Mouse (Mus musculus) heart, embryonic 16.5 days (tissue): ENCODE results near the gene Slc37a4. TPM values are rescaled to one million over a fixed set of nuclear protein-coding genes. Genes with fewer than 3 reads are reported as not detected.
A peak's percentile ranks its signal among the peaks of the same experiment; 100 is the strongest.

Source experiments
- ATAC-seq: fragments of 200-750 bp; cut with Nextera tagmentation; replicated peaks from 2 replicates; pipeline ENCODE4 v1.8.0; 2017; ENCODE audit warnings: moderate number of reproducible peaks; ENCODE audit not compliant: insufficient read depth, low FRiP score; ENCODE audit errors: extremely low read depth
- H3K27ac ChIP-seq: fragments of 300-500 bp; sonication (generic); 2 replicates; pipeline ENCODE4 v1.5.1; 2014; ENCODE audit warnings: mild to moderate bottlenecking, low read length, control low read depth, moderate library complexity
- H3K27me3 ChIP-seq: fragments of 300-500 bp; sonication (generic); 2 replicates; pipeline ENCODE4 v1.6.1; 2014; ENCODE audit warnings: low read length, mixed read lengths; ENCODE audit not compliant: control insufficient read depth, insufficient read depth
- H3K36me3 ChIP-seq: fragments of 300-500 bp; sonication (generic); 2 replicates; pipeline ENCODE4 v1.6.1; 2014; ENCODE audit not compliant: control insufficient read depth, insufficient read depth
- H3K4me1 ChIP-seq: fragments of 300-500 bp; sonication (generic); 2 replicates; pipeline ENCODE4 v1.6.1; 2014; ENCODE audit warnings: low read length, mixed read lengths; ENCODE audit not compliant: control insufficient read depth, insufficient read depth
- H3K4me2 ChIP-seq: fragments of 300-500 bp; sonication (generic); 2 replicates; pipeline ENCODE4 v1.6.1; 2014; ENCODE audit warnings: low read depth, mild to moderate bottlenecking, control low read depth, low read length
- H3K4me3 ChIP-seq: fragments of 300-500 bp; sonication (generic); 2 replicates; pipeline ENCODE4 v1.5.1; 2014; ENCODE audit warnings: mild to moderate bottlenecking, control low read depth, low read length
- H3K9ac ChIP-seq: fragments of 300-500 bp; sonication (generic); 2 replicates; pipeline ENCODE4 v1.6.1; 2014; ENCODE audit warnings: low read length, control low read depth
- H3K9me3 ChIP-seq: fragments of 300-500 bp; sonication (generic); replicated peaks from 2 replicates; pipeline ENCODE4 v1.6.1; 2016; ENCODE audit warnings: low read length; ENCODE audit not compliant: control insufficient read depth
- WGBS: fragments of 180-500 bp; shearing (Covaris S2); extraction: QIAGEN DNeasy Blood & Tissue Kit; methylation state at CpG from one replicate; pipeline ENCODE4 v1.1.7; 2014; 5-methylcytosine and 5-hydroxymethylcytosine counted together
- polyA plus RNA-seq: library from polyadenylated mRNA; unstranded; fragments of >200 nt; fragmentation: Nextera tagmentation; extraction: Ambion mirVana; gene quantifications from 2 replicates; pipeline ENCODE4 v1.2.1, GENCODE M21; 2015

Gene Slc37a4
- 37.8 and 42.0 TPM in 2 replicates for polyA plus RNA-seq

DNA sequence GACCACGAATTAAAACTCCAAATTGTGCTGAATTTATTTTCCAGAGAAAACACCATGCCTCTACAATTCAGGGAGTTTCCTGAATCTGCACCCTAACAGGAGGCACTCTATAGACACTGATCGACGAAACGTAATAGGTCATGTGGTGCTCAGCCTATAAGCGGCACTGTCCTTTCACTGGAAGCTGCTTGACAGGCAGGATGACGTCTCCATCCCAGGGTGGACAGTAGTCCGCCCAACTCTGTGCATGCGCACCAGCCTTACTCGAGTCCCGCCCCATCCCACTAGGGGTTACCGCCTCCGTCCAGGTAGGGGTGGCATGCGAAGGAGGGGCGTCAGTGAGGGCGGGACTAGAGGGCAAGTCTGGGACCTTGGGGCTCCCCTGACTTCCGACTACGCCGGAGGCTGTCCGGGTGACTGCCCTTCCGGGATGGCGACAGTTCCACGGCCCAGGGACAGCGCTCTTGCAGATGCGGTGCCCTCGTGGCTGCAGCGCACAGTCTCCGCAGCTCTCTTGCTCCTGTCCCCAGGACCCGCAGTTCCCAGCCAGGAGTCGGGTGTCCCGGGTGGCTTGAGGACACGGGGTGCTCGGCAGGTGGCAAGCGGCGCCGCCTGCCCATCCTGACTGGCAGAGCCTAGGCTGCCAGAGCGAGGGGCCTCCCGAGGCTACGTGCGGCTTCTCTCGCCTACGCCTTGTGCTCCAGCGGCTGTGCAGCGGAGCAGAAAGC, at the start of gene Slc37a4:
Gene Slc37a4, plus strand, starts transcription at position 169 of the 728 bp plus-strand sequence.
- H3K27ac ChIP-seq, result peak within 1 kb of the TSS; percentile 96
- peaks cover 51% of the 10 kb centered on the region for H3K4me1 ChIP-seq
- H3K4me3 ChIP-seq, result peak within 1 kb of the TSS; percentile 86
- under 1% methylated on average over 43 of the region's 43 CpGs for WGBS
- no peaks in the 10 kb centered on the region for H3K9me3 ChIP-seq
- H3K4me2 ChIP-seq, result peak within 1 kb of the TSS; percentile 81
- no peaks in the 10 kb centered on the region for H3K27me3 ChIP-seq
- H3K9ac ChIP-seq, result peak within 1 kb of the TSS; percentile 93
- peak; percentile 97 for ATAC-seq
- peaks cover 8% of the 10 kb centered on the region for H3K36me3 ChIP-seq

DNA sequence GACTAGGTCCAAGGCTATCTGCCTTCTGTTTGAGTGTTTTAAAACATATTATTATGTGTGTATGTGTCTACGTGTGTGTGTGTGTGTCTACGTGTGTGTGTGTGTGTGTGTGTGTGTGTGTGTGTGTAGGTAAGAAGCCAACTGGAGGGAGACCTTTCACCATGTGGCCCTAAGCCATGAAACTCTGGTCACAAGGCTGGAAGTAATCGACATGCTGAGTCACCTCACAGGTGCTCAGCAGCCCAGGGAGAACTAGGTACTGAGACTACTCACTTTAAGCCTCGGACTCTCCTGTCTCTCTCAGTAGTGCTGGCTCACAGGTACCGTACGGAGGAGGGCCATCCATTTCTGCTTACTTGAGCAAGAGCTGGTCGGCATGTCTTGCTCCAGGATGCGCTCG, 49.5 kb upstream of the Slc37a4 start:
- H3K4me2 ChIP-seq, result no peak overlapping the region
- H3K4me1 ChIP-seq, result peaks cover 16% of the 10 kb centered on the region
- no peak overlapping the region for H3K9ac ChIP-seq
- peaks cover 38% of the 10 kb centered on the region for H3K36me3 ChIP-seq
- no peak overlapping the region for H3K4me3 ChIP-seq
- H3K27me3 ChIP-seq, result no peaks in the 10 kb centered on the region
- ATAC-seq, result no peak
- peaks cover 5% of the 10 kb centered on the region; the same call in 1 of the 2 replicates for H3K9me3 ChIP-seq
- 91% methylated on average over 9 of the region's 9 CpGs for WGBS
- no peak overlapping the region for H3K27ac ChIP-seq

DNA sequence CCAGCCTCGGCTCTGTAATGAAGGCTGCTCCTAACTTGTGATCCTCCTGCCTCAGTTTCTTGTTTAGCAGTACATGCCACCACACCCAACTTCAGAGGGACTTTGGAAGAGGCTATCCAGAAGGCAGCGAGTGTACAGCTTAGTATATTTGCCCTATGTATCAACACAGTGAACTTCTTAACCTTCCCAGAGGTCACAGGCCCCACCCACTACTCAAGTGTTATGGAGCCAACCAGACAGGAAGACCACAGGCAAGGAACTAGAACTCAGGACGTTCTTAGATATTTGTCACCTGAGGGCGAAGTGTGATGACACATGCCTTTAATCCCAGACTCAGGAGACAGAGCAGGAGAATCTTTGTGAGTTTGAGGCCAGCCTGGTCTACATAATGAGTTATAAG, 49.0 kb upstream of the Slc37a4 start:
- 88% methylated on average over 4 of the region's 4 CpGs for WGBS
- Histone ChIP-seq H3K27me3 (no peaks in the 10 kb centered on the region), H3K9ac (no peak overlapping the region), H3K27ac (no peak overlapping the region), H3K36me3 (peaks cover 38% of the 10 kb centered on the region), H3K9me3 (peaks cover 5% of the 10 kb centered on the region; the same call in 1 of the 2 replicates), H3K4me2 (no peak overlapping the region), H3K4me3 (no peak overlapping the region), H3K4me1 (peaks cover 11% of the 10 kb centered on the region)
- ATAC-seq, result no peak

DNA sequence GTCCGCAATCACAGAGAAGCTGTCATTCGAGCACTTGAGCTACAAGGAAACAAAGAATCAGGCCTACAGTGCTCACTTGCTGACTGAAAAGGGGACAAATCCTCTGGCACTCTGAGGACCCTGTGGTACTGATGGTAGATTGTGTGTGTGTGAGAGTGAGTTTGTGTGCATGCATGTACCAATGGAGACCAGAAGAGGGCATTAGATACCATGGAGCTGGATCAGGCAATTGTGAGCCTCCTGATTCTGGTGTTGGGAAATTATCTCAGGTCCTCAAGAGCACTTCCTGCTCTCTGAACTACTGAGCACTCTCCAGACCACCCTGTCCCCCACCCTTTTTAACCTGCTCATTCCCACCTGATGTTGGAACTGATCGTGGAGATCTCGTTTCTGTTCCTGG, 48.1 kb upstream of the Slc37a4 start:
- H3K4me3 ChIP-seq, result no peak overlapping the region
- no peaks in the 10 kb centered on the region for H3K27me3 ChIP-seq
- ATAC-seq, result no peak
- no peak overlapping the region for H3K4me2 ChIP-seq
- peaks cover 4% of the 10 kb centered on the region; the same call in 1 of the 2 replicates for H3K4me1 ChIP-seq
- H3K36me3 ChIP-seq, result peaks cover 38% of the 10 kb centered on the region
- no peak overlapping the region for H3K9ac ChIP-seq
- H3K9me3 ChIP-seq, result peaks cover 5% of the 10 kb centered on the region; the same call in 1 of the 2 replicates
- no peak overlapping the region for H3K27ac ChIP-seq
- 98% methylated on average over 4 of the region's 4 CpGs for WGBS

DNA sequence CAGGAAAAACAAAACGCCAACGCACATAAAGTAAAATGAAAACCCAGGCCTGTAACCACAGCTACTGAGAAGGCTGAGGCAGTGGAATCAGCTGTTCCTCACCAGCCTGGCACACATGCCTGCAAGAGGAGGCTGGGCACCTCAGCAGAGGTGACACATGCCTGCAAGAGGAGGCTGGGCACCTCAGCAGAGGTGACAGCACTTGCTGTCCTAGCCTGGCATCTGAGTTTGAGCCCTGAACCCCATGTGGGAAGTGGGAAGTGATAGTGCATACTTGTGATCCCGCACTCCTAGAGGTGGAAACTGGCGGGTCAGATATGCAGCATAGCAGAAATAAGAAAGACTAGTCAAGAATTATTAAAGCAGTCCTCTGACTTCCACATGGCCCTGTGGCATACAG, 45.3 kb upstream of the Slc37a4 start:
- no peak overlapping the region for H3K27ac ChIP-seq
- no peaks in the 10 kb centered on the region for H3K4me1 ChIP-seq
- H3K27me3 ChIP-seq, result no peaks in the 10 kb centered on the region
- peaks cover 5% of the 10 kb centered on the region; the same call in 1 of the 2 replicates for H3K9me3 ChIP-seq
- no peak overlapping the region for H3K9ac ChIP-seq
- WGBS, result 94% methylated on average over 4 of the region's 4 CpGs
- no peak overlapping the region for H3K4me3 ChIP-seq
- no peak overlapping the region for H3K4me2 ChIP-seq
- no peak for ATAC-seq
- peaks cover 65% of the 10 kb centered on the region for H3K36me3 ChIP-seq

DNA sequence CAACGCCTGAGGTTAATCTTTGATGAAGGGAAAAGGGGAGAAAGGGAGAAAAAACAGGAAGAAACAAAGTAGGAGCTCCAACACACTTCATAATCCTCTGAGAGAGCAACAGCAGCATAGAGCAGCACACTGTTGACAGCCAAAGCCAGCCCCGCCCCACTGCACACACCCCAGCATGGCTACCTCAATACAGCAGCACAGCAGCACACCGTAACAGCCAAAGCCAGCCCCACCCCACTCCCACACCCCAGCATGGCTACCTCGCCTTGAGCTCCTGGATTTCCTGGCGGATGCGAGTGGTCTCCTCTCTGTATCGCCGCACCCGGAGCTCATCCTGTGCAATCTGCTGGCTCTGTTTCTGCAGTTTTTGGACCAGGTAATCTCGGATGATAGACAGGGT, 44.3 kb upstream of the Slc37a4 start:
- Histone ChIP-seq H3K27me3 (no peaks in the 10 kb centered on the region), H3K4me1 (no peaks in the 10 kb centered on the region), H3K4me3 (no peak overlapping the region), H3K4me2 (no peak overlapping the region), H3K9ac (no peak overlapping the region), H3K36me3 (peaks cover 64% of the 10 kb centered on the region), H3K27ac (no peak overlapping the region), H3K9me3 (peaks cover 5% of the 10 kb centered on the region; the same call in 1 of the 2 replicates)
- ATAC-seq, result no peak
- WGBS, result 87% methylated on average over 10 of the region's 10 CpGs

DNA sequence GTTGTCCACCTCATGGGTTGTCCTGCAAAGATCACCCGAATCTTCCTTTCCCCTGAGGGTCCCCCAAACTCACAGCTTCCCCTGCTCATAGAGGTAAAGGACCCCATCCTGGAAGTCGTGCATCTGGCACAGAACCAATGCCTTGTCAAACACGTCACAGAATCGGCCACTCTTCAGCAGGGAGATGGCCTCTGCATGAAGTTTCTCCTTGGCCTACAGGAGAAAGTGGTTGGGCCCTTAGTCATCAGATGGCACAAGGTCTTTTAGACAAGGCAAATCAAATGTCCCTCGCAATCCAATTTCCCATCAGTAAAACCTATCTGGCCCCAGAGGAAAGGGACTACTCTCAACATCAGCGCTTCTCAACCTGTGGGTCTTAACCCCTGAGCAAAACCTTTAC, 43.5 kb upstream of the Slc37a4 start:
- no peak overlapping the region for H3K4me2 ChIP-seq
- H3K36me3 ChIP-seq, result peaks cover 61% of the 10 kb centered on the region
- H3K9me3 ChIP-seq, result peaks cover 5% of the 10 kb centered on the region; the same call in 1 of the 2 replicates
- H3K27me3 ChIP-seq, result no peaks in the 10 kb centered on the region
- no peaks in the 10 kb centered on the region for H3K4me1 ChIP-seq
- H3K4me3 ChIP-seq, result no peak overlapping the region
- H3K9ac ChIP-seq, result no peak overlapping the region
- WGBS, result 83% methylated on average over 6 of the region's 6 CpGs
- H3K27ac ChIP-seq, result no peak overlapping the region
- no peak for ATAC-seq

DNA sequence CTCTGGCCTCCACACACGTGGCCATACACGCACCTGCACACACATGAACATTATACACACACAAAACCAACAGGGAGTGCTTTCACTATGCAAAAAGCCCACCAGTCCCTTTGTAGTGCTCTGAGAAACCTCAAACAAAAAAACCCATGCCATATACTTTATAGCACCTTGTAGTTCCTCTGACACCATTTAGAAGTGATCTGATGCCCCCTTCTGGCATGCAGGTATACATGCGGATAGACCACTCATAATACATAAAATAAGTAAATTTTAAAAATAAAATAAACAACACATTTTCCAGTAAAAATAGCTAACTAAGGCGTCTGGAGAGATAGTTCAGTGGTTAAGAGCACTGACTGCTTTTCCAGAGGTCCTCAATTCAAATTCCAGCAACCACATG, 39.4 kb upstream of the Slc37a4 start:
- ATAC-seq, result no peak
- H3K9me3 ChIP-seq, result no peaks in the 10 kb centered on the region
- no peak overlapping the region for H3K4me2 ChIP-seq
- 75% methylated on average over 4 of the region's 4 CpGs for WGBS
- no peak overlapping the region for H3K9ac ChIP-seq
- peaks cover 53% of the 10 kb centered on the region for H3K36me3 ChIP-seq
- no peaks in the 10 kb centered on the region for H3K27me3 ChIP-seq
- peaks cover 7% of the 10 kb centered on the region for H3K4me1 ChIP-seq
- H3K4me3 ChIP-seq, result no peak overlapping the region
- no peak overlapping the region for H3K27ac ChIP-seq

DNA sequence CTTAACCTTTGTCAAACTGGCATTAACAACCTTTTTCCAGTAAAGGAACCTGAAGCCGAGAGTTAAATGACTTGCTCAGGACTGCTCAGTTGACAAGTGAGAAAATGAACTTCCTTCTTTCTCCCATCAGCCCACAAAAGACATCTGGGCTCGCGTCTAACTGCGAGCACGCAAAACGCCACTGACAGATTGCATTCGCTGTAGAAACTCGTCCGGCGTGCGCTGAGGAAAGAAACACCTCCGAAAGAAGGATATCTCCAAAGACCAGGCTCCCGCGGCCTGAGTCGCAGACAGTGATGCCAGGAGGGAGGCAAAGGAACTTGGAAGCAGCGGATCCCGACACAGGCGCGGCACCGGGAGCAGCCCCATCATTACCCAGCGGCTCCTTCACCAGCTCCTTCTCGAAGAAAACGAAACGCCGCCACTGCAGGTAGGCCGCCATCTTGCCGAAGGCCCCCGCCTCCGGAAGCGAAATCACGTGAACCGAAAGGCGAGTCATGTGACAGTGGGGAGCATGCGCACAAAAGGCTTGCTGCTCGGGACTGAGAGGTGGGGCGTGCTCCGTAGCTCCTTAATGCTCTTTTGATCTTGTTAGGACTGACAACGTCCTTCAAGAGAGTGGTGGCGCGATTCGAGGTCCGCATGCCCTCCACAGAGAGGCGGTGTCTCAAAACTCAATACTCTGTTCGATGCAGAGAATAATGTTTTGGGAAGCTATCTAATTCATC, 35.3 kb upstream of the Slc37a4 start, which contains the start of gene Vps11:
Gene Vps11, minus strand, starts transcription at position 481 of the 728 bp plus-strand sequence.
- peak within 1 kb of the TSS; percentile 85 for H3K4me2 ChIP-seq
- peaks cover 26% of the 10 kb centered on the region for H3K36me3 ChIP-seq
- H3K27me3 ChIP-seq, result no peaks in the 10 kb centered on the region
- peak within 1 kb of the TSS; percentile 85 for H3K9ac ChIP-seq
- H3K9me3 ChIP-seq, result no peaks in the 10 kb centered on the region
- H3K27ac ChIP-seq, result peak within 1 kb of the TSS; percentile 75
- peak; percentile 93 for ATAC-seq
- peak within 1 kb of the TSS; percentile 82 for H3K4me3 ChIP-seq
- H3K4me1 ChIP-seq, result peaks cover 7% of the 10 kb centered on the region
- under 1% methylated on average over 44 of the region's 44 CpGs for WGBS
